42 mouse cellular contexts compared by ENCODE assay signal in genomic region chr9:58404412-58404811, GRCm38 (mm10). TPM values are rescaled to one million over a fixed set of nuclear protein-coding genes. Genes with fewer than 3 reads are reported as not detected.
"Had no signal": no experiment of that assay in that cellular context is flagged by ENCODE, and none has a peak within 500 bp of the region (broad histone marks: within the 10 kb centered on the region; RNA-seq: fewer than 3 reads in every experiment).

No protein-coding gene starts in this region.

- H3K9ac ChIP-seq: heart, embryonic 12.5 days; hindbrain, embryonic 12.5 days; hindbrain, embryonic 14.5 days; intestine, embryonic 15.5 days; limb, embryonic 13.5 days; limb, embryonic 15.5 days had no signal

- H3K27me3 ChIP-seq: hindbrain, embryonic 12.5 days; intestine, embryonic 15.5 days; limb, embryonic 13.5 days; limb, embryonic 15.5 days had no signal

- H3K4me2 ChIP-seq: heart, embryonic 12.5 days; hindbrain, embryonic 12.5 days; hindbrain, embryonic 14.5 days; intestine, embryonic 15.5 days; limb, embryonic 13.5 days; limb, embryonic 15.5 days had no signal

- H3K36me3 ChIP-seq: heart, embryonic 10.5 days; heart, embryonic 12.5 days; hindbrain, embryonic 10.5 days; hindbrain, embryonic 12.5 days; intestine, embryonic 15.5 days; limb, embryonic 13.5 days; limb, embryonic 15.5 days had no signal

- H3K9me3 ChIP-seq: heart, embryonic 10.5 days; heart, embryonic 12.5 days; hindbrain, embryonic 10.5 days; hindbrain, embryonic 12.5 days; intestine, embryonic 15.5 days; limb, embryonic 13.5 days; limb, embryonic 15.5 days had no signal

- H3K27ac ChIP-seq: gastrocnemius, adult 2 months; heart, embryonic 10.5 days; hindbrain, embryonic 10.5 days; hindbrain, embryonic 12.5 days; hindbrain, embryonic 14.5 days; intestine, embryonic 15.5 days; limb, embryonic 13.5 days; limb, embryonic 15.5 days had no signal

- ATAC-seq: hindbrain, embryonic 16.5 days; inflammation-experienced regulatory T-cells, adult 6 months; intestine, embryonic 15.5 days; intestine, postnatal 0 days had no signal

- DNase-seq: gastrocnemius, adult 2 months; gastrocnemius, postnatal 10 days; gastrocnemius, postnatal 25 days; heart, adult 18-20 months; heart, postnatal 10 days; heart, postnatal 4 days; kidney, adult 18-20 months; kidney, adult 8-10 months; kidney, postnatal 10 days; kidney, postnatal 25 days; layer of hippocampus, adult 9-11 months; layer of hippocampus, postnatal 36 days; left cerebral cortex, postnatal 4 days had no signal

- H3K4me1 ChIP-seq: hindbrain, embryonic 10.5 days; hindbrain, embryonic 12.5 days; intestine, embryonic 15.5 days; limb, embryonic 13.5 days; limb, embryonic 15.5 days had no signal

- H3K4me3 ChIP-seq: gastrocnemius, adult 2 months; heart, embryonic 10.5 days; heart, embryonic 12.5 days; hindbrain, embryonic 10.5 days; hindbrain, embryonic 12.5 days; intestine, embryonic 15.5 days; limb, embryonic 13.5 days; limb, embryonic 15.5 days had no signal

RNA-seq across cellular contexts. Expression of gene Tbc1d21, which starts 34.2 kb away (rescaled TPM):
- total RNA-seq: gastrocnemius, adult 2 months; gastrocnemius, postnatal 10 days; gastrocnemius, postnatal 25 days; gastrocnemius, postnatal 4 days; granulocyte monocyte progenitor cell, adult 5-6 weeks; heart, adult 18-20 months; heart, adult 8-10 months; heart, postnatal 10 days; heart, postnatal 25 days; heart, postnatal 4 days; layer of hippocampus, adult 18-20 months; layer of hippocampus, adult 8-10 months; layer of hippocampus, postnatal 14 days; layer of hippocampus, postnatal 36 days; left cerebral cortex, adult 18-20 months; left cerebral cortex, adult 8-10 months; left cerebral cortex, postnatal 10 days; left cerebral cortex, postnatal 25 days; left cerebral cortex, postnatal 4 days had no signal
- polyA plus RNA-seq: frontal cortex, adult 2 months; heart, embryonic 10.5 days; heart, embryonic 12.5 days; heart, embryonic 14.5 days; heart, embryonic 16.5 days; hindbrain, embryonic 10.5 days; hindbrain, embryonic 12.5 days; hindbrain, embryonic 14.5 days; hindbrain, embryonic 16.5 days; inflammation-experienced regulatory T-cells, adult 6 months; intestine, embryonic 15.5 days; intestine, postnatal 0 days; kidney, embryonic 14.5 days; kidney, embryonic 16.5 days; large intestine, adult 2 months; limb, embryonic 11.5 days; limb, embryonic 13.5 days; limb, embryonic 15.5 days had no signal
